Mouse (Mus musculus): ENCODE results near the gene Sp6.

Sp6 gene

GRCm38 (mm10) chr11:97013121-97013670 is at the start of gene Sp6:
Gene Sp6 (plus strand): TSS chr11:97013394.
- no peak for DNase-seq (ENCODE audit: low read depth, low spot score)

GRCm38 (mm10) chr11:96963580-96963979 is 49.6 kb upstream of the Sp6 start:
- DNase-seq (ENCODE audit: low read depth, low spot score), result peak; percentile 98

GRCm38 (mm10) chr11:96966172-96966571 is 47.0 kb upstream of the Sp6 start:
- DNase-seq (ENCODE audit: low read depth, low spot score), result no peak

GRCm38 (mm10) chr11:96966914-96967543 is 46.2 kb upstream of the Sp6 start:
- no peak for DNase-seq (ENCODE audit: low read depth, low spot score)

GRCm38 (mm10) chr11:96967544-96968269 is 45.5 kb upstream of the Sp6 start:
- no peak for DNase-seq (ENCODE audit: low read depth, low spot score)

GRCm38 (mm10) chr11:96968476-96968875 is 44.7 kb upstream of the Sp6 start:
- no peak for DNase-seq (ENCODE audit: low read depth, low spot score)

GRCm38 (mm10) chr11:96969280-96969722 is 43.9 kb upstream of the Sp6 start:
- no peak for DNase-seq (ENCODE audit: low read depth, low spot score)

- DNase-seq (ENCODE audit: low read depth, low spot score), result no peak
These were observed 43.4 kb upstream of the Sp6 start for GRCm38 (mm10) chr11:96969746-96970145.

- no peak for DNase-seq (ENCODE audit: low read depth, low spot score)
These were observed 42.9 kb upstream of the Sp6 start for GRCm38 (mm10) chr11:96970341-96970740.

GRCm38 (mm10) chr11:96972906-96973305 is 40.3 kb upstream of the Sp6 start:
- DNase-seq (ENCODE audit: low read depth, low spot score), result no peak

GRCm38 (mm10) chr11:96973426-96973964 is 39.7 kb upstream of the Sp6 start:
- DNase-seq (ENCODE audit: low read depth, low spot score), result no peak

- no peak for DNase-seq (ENCODE audit: low read depth, low spot score)
These were observed 38.4 kb upstream of the Sp6 start for GRCm38 (mm10) chr11:96974813-96975212.

GRCm38 (mm10) chr11:96975511-96976378 is 37.4 kb upstream of the Sp6 start:
- DNase-seq (ENCODE audit: low read depth, low spot score), result peak; percentile 67

- no peak for DNase-seq (ENCODE audit: low read depth, low spot score)
These were observed 36.9 kb upstream of the Sp6 start for GRCm38 (mm10) chr11:96976379-96976687.

GRCm38 (mm10) chr11:96976911-96977591 is 36.1 kb upstream of the Sp6 start:
- DNase-seq (ENCODE audit: low read depth, low spot score), result peak; percentile 91

GRCm38 (mm10) chr11:96977606-96978400 is 35.4 kb upstream of the Sp6 start:
- peak; percentile 100 for DNase-seq (ENCODE audit: low read depth, low spot score)

GRCm38 (mm10) chr11:96978401-96979246 is 34.6 kb upstream of the Sp6 start:
- no peak for DNase-seq (ENCODE audit: low read depth, low spot score)

GRCm38 (mm10) chr11:96979329-96979728 is 33.9 kb upstream of the Sp6 start:
- peak; percentile 71 for DNase-seq (ENCODE audit: low read depth, low spot score)

- DNase-seq (ENCODE audit: low read depth, low spot score), result peak; percentile 83
These were observed 33.2 kb upstream of the Sp6 start for GRCm38 (mm10) chr11:96980021-96980420.
